Mouse (Mus musculus): ENCODE data around the gene Atg2a. TPM values are rescaled to one million over a fixed set of nuclear protein-coding genes. Genes with fewer than 3 reads are reported as not detected.

Atg2a gene
- polyA plus RNA-seq, 1 experiment from 2014 or later, result 7.4 TPM

GRCm38 (mm10) chr19:6271206-6271605 lies 29.7 kb downstream of the Atg2a start:
- Histone ChIP-seq H3K4me2 (ENCODE audit: low read depth, low read length) (no peak overlapping the region), H3K9ac (ENCODE audit: low read depth, low read length) (peak overlapping the region; percentile 57), H3K27ac (ENCODE audit: low read length) (peak overlapping the region; percentile 88), H3K36me3 (ENCODE audit: control insufficient read depth, insufficient read depth, low read length) (no peaks in the 10 kb centered on the region), H3K9me3 (ENCODE audit: control insufficient read depth, low read length) (no peaks in the 10 kb centered on the region), H3K4me3 (ENCODE audit: low read length) (no peak overlapping the region), H3K27me3 (replicated peaks; ENCODE audit: control insufficient read depth, insufficient read depth, low read length) (no peaks in the 10 kb centered on the region), H3K4me1 (ENCODE audit: control insufficient read depth, insufficient read depth, low read length) (peaks cover 20% of the 10 kb centered on the region)
- ATAC-seq, result no peak
- whole genome bisulfite sequencing, result 31% methylated on average over 8 of the region's 8 CpGs

DNA sequence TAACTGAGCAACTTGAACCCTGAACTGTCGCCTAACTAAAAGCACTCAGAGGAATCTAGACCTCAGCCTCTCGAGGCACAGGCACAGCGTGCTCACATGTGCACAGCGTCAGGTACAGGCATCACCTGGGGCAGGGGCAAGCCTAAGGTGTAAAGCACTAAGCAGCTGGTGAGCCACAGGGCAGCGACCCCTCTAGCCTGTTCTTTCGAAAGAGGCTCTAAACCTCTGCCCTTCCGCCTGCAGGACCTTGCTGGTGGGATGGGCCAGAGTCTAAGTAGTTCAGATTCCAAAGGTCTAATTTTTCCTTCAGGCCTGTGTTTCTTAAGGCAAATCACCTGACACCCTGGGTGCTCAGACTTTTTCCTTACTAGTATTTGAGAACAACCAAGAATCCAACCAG lies 30.6 kb downstream of the Atg2a start:
- WGBS, result 62% methylated on average over 7 of the region's 7 CpGs
- ATAC-seq, result peak; percentile 36
- Histone ChIP-seq H3K4me1 (ENCODE audit: control insufficient read depth, insufficient read depth, low read length) (peaks cover 20% of the 10 kb centered on the region), H3K9ac (ENCODE audit: low read depth, low read length) (no peak overlapping the region), H3K9me3 (ENCODE audit: control insufficient read depth, low read length) (no peaks in the 10 kb centered on the region), H3K27ac (ENCODE audit: low read length) (peak overlapping the region; percentile 88), H3K4me3 (ENCODE audit: low read length) (no peak overlapping the region), H3K36me3 (ENCODE audit: control insufficient read depth, insufficient read depth, low read length) (no peaks in the 10 kb centered on the region), H3K4me2 (ENCODE audit: low read depth, low read length) (no peak overlapping the region), H3K27me3 (replicated peaks; ENCODE audit: control insufficient read depth, insufficient read depth, low read length) (no peaks in the 10 kb centered on the region)

DNA sequence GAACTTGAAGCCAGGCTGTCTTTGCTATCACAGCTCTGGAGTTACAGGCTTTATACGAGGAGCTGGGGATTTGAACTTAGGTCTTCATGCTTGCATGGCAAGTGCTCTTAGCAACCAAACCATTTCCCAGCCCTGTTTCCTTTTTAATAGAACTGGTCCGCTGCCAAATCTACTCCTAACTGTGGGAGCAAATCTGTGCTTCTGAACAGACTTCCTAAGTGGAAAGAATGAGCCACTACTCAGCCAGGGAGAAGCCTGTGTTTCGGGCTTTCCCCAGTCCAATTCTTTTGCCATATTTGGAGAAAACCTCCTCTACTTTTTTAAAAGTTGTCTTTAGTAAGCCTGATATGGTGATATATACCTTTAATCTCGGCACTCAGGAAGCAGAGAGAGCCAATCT lies 31.3 kb downstream of the Atg2a start:
- no peak for ATAC-seq
- Histone ChIP-seq H3K4me2 (ENCODE audit: low read depth, low read length) (no peak overlapping the region), H3K9ac (ENCODE audit: low read depth, low read length) (no peak overlapping the region), H3K4me3 (ENCODE audit: low read length) (no peak overlapping the region), H3K4me1 (ENCODE audit: control insufficient read depth, insufficient read depth, low read length) (peaks cover 16% of the 10 kb centered on the region), H3K27me3 (replicated peaks; ENCODE audit: control insufficient read depth, insufficient read depth, low read length) (no peaks in the 10 kb centered on the region), H3K36me3 (ENCODE audit: control insufficient read depth, insufficient read depth, low read length) (no peaks in the 10 kb centered on the region), H3K9me3 (ENCODE audit: control insufficient read depth, low read length) (no peaks in the 10 kb centered on the region), H3K27ac (ENCODE audit: low read length) (peak overlapping the region; percentile 88)
- WGBS, result 71% methylated on average over 4 of the region's 4 CpGs

DNA sequence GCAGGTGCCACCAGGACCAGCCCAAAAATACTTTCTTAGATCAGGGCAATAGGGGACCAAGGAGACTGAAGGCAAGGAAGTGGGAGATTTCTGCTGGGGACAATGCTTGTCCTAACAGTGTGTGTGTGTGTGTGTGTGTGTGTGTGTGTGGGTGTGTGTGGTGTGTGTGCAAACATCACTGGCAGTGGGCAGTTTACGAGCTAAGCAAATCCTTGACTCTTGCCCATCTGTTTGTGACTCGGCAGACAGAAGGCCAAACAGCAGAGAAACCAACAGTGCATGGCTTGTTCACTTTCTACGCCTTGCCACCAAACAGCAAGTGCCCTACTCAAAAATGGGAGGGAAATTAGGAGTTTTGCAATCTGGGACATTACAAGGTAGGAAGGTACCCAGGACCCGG lies 32.1 kb downstream of the Atg2a start:
- ATAC-seq, result no peak
- H3K27ac ChIP-seq (ENCODE audit: low read length), result no peak overlapping the region
- WGBS, result 70% methylated on average over 4 of the region's 4 CpGs

DNA sequence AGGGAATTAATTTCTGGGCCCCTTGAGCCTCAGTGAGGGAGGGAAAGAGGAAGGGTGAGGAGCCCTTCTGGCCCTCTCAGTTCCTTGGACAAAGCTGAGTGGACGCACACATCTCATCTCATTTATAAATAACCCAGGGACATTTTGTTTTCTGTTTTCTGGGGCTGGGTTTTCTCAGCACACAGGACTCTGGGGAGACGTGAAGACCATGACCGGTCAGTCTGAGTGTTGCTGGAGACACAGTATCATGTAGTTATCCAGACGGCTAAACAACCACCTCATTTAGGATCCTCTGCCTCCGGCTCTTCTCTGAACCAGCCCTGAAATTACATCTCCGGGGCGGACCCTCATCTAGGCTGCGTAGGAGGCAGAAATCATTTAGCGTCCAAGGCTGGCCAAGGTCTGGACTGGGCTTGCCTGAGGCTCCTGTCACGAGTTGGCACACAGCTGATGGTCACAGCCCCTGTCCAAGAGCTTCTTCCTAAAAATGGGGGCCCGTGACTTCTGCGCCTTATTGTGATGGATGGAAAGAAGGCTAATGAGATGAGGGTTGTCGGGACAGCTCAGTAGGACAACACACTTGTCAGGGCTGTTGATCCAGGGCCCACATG lies 32.6 kb downstream of the Atg2a start:
- 86% methylated on average over 13 of the region's 13 CpGs for WGBS
- no peaks in the 10 kb centered on the region for H3K27me3 ChIP-seq (replicated peaks; ENCODE audit: control insufficient read depth, insufficient read depth, low read length)
- no peaks in the 10 kb centered on the region for H3K9me3 ChIP-seq (ENCODE audit: control insufficient read depth, low read length)
- no peak overlapping the region for H3K4me2 ChIP-seq (ENCODE audit: low read depth, low read length)
- H3K9ac ChIP-seq (ENCODE audit: low read depth, low read length), result no peak overlapping the region
- no peak overlapping the region for H3K27ac ChIP-seq (ENCODE audit: low read length)
- H3K4me3 ChIP-seq (ENCODE audit: low read length), result no peak overlapping the region
- ATAC-seq, result no peak
- peaks cover 26% of the 10 kb centered on the region for H3K4me1 ChIP-seq (ENCODE audit: control insufficient read depth, insufficient read depth, low read length)
- no peaks in the 10 kb centered on the region for H3K36me3 ChIP-seq (ENCODE audit: control insufficient read depth, insufficient read depth, low read length)

More for the DNA sequence above, 32.1 kb downstream of the Atg2a start:
- Histone ChIP-seq H3K9ac (ENCODE audit: low read depth, low read length) (peak overlapping the region; percentile 10; the same call in 1 of the 2 replicates), H3K9me3 (ENCODE audit: control insufficient read depth, low read length) (no peaks in the 10 kb centered on the region), H3K4me1 (ENCODE audit: control insufficient read depth, insufficient read depth, low read length) (peaks cover 21% of the 10 kb centered on the region), H3K4me3 (ENCODE audit: low read length) (no peak overlapping the region), H3K36me3 (ENCODE audit: control insufficient read depth, insufficient read depth, low read length) (no peaks in the 10 kb centered on the region), H3K27me3 (replicated peaks; ENCODE audit: control insufficient read depth, insufficient read depth, low read length) (no peaks in the 10 kb centered on the region), H3K4me2 (ENCODE audit: low read depth, low read length) (no peak overlapping the region)

DNA sequence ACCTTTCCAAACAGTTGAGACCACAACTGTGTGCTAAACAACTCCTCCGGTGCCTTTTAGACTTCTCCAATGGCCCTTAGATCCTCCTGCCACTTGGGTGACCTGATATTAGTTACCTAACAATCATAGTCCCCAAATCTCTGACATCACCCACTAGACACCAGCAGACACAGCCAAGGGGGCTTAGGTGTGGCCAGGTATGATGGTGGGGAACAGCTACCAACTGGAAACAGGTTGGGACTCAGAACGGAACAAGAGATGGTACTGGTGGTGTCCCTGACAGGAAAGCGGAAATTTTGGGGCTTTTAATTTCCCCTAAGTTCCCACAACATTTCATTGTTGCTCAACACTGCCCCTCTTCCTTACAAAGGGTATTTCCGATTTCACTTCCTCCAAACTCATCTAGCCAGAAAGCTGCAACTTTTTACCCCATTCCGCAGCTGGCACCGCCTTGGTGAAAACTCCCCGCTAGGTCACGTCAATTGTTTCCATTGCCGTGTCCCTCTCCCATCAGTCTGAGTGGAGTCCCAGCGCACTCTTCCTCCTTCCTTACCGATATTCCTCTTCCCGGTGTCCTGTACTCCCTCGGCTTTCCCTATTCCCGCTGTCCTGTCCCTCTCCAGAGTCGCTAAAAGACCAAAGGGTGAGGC lies 34.4 kb downstream of the Atg2a start:
- Histone ChIP-seq H3K4me2 (ENCODE audit: low read depth, low read length) (peak overlapping the region; percentile 86), H3K27ac (ENCODE audit: low read length) (peak overlapping the region; percentile 84), H3K36me3 (ENCODE audit: control insufficient read depth, insufficient read depth, low read length) (no peaks in the 10 kb centered on the region), H3K9me3 (ENCODE audit: control insufficient read depth, low read length) (no peaks in the 10 kb centered on the region), H3K4me1 (ENCODE audit: control insufficient read depth, insufficient read depth, low read length) (peaks cover 43% of the 10 kb centered on the region), H3K27me3 (replicated peaks; ENCODE audit: control insufficient read depth, insufficient read depth, low read length) (no peaks in the 10 kb centered on the region), H3K4me3 (ENCODE audit: low read length) (peak overlapping the region; percentile 82), H3K9ac (ENCODE audit: low read depth, low read length) (peak overlapping the region; percentile 66)
- ATAC-seq, result no peak
- WGBS, result 6% methylated on average over 15 of the region's 15 CpGs

- H3K27ac ChIP-seq (ENCODE audit: low read length), result peak within 1 kb of the TSS; percentile 84
- ATAC-seq, result peak; percentile 89
- no peaks in the 10 kb centered on the region for H3K9me3 ChIP-seq (ENCODE audit: control insufficient read depth, low read length)
- WGBS, result under 1% methylated on average over 105 of the region's 106 CpGs
- peak within 1 kb of the TSS; percentile 82 for H3K4me3 ChIP-seq (ENCODE audit: low read length)
- peak within 1 kb of the TSS; percentile 86 for H3K4me2 ChIP-seq (ENCODE audit: low read depth, low read length)
- peaks cover 43% of the 10 kb centered on the region for H3K4me1 ChIP-seq (ENCODE audit: control insufficient read depth, insufficient read depth, low read length)
- H3K9ac ChIP-seq (ENCODE audit: low read depth, low read length), result peak within 1 kb of the TSS; percentile 86
- H3K36me3 ChIP-seq (ENCODE audit: control insufficient read depth, insufficient read depth, low read length), result no peaks in the 10 kb centered on the region
- H3K27me3 ChIP-seq (replicated peaks; ENCODE audit: control insufficient read depth, insufficient read depth, low read length), result no peaks in the 10 kb centered on the region
Observed at GRCm38 (mm10) chr19:6276426-6277421, 35.3 kb downstream of the Atg2a start, which contains the start of gene Ehd1. TSS of gene Ehd1 (plus strand) at chr19:6276725.

DNA sequence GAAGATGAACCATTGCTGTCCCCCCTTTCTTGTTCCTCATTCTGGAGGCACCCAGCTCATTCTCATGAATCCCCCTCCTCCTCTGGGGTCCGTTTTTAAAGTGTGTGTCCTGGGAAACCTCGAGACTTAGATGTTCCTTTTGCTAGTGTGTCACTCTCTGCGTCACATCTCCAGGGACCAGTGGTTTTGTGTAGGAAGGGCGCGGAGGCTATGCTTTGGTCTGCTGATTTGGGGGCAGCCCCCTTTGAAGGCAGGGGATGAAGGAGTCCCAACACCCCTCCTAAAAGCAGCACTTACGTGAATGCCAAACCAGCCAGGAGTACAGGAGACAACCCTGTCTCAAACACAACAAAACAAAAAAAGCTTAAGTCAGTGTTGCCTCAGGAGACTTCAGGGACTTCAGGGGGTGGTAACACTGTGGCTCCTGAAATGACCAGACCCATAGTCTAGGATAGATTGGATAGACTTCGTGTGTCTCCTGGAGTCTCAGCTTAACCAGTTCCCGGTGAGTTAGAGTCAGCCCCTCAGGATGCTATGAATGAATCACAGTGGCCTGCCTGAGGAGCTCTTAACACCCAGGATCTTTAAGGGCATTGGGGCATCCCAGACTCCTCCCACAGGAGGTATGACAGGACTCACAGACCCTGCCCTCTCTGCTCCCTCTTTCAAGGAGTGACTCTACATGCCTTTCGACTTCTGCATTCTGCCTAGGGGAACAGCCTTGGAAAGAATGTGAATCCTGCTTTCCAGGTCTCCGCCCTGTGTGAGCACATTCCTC lies 36.4 kb downstream of the Atg2a start:
- WGBS, result 5% methylated on average over 10 of the region's 10 CpGs
- Histone ChIP-seq H3K36me3 (ENCODE audit: control insufficient read depth, insufficient read depth, low read length) (no peaks in the 10 kb centered on the region), H3K4me2 (ENCODE audit: low read depth, low read length) (peak overlapping the region; percentile 85), H3K4me3 (ENCODE audit: low read length) (peak overlapping the region; percentile 82), H3K9me3 (ENCODE audit: control insufficient read depth, low read length) (no peaks in the 10 kb centered on the region), H3K27me3 (replicated peaks; ENCODE audit: control insufficient read depth, insufficient read depth, low read length) (no peaks in the 10 kb centered on the region), H3K4me1 (ENCODE audit: control insufficient read depth, insufficient read depth, low read length) (peaks cover 43% of the 10 kb centered on the region), H3K27ac (ENCODE audit: low read length) (peak overlapping the region; percentile 72), H3K9ac (ENCODE audit: low read depth, low read length) (peak overlapping the region; percentile 86)
- peak; percentile 63 for ATAC-seq
